Mouse (Mus musculus) midbrain, embryonic 11.5 days (tissue): ENCODE data around the gene Olfr1416. TPM values are rescaled to one million over a fixed set of nuclear protein-coding genes. Genes with fewer than 3 reads are reported as not detected.
A peak's percentile ranks its signal among the peaks of the same experiment; 100 is the strongest.

Source experiments
- ATAC-seq: fragments of 200-750 bp; cut with Nextera tagmentation; 2 replicates; pipeline ENCODE4 v1.8.0; 2017; ENCODE audit warnings: moderate TSS enrichment, moderate library complexity; ENCODE audit not compliant: low FRiP score
- DNase-seq: peaks from one replicate; pipeline ENCODE4 v3.0.0; 2015; ENCODE audit warnings: low spot score; ENCODE audit errors: missing footprints
- H3K27ac ChIP-seq: fragments of 300-500 bp; sonication (generic); 2 replicates; pipeline ENCODE4 v1.5.1; 2014; ENCODE audit warnings: low read depth, low read length
- H3K27me3 ChIP-seq: fragments of 300-500 bp; sonication (generic); 2 replicates; pipeline ENCODE4 v1.6.1; 2014; ENCODE audit warnings: mild to moderate bottlenecking, low read length, moderate library complexity, mixed read lengths; ENCODE audit not compliant: control insufficient read depth, insufficient read depth
- H3K36me3 ChIP-seq: fragments of 300-500 bp; sonication (generic); 2 replicates; pipeline ENCODE4 v1.6.1; 2014; ENCODE audit warnings: mild to moderate bottlenecking, low read length, moderate library complexity, mixed read lengths; ENCODE audit not compliant: control insufficient read depth, insufficient read depth
- H3K4me1 ChIP-seq: fragments of 300-500 bp; sonication (generic); 2 replicates; pipeline ENCODE4 v1.6.1; 2014; ENCODE audit warnings: low read length; ENCODE audit not compliant: control insufficient read depth, insufficient read depth
- H3K4me2 ChIP-seq: fragments of 300-500 bp; sonication (generic); 2 replicates; pipeline ENCODE4 v1.6.1; 2014; ENCODE audit warnings: mild to moderate bottlenecking, moderate library complexity
- H3K4me3 ChIP-seq: fragments of 300-500 bp; sonication (generic); 2 replicates; pipeline ENCODE4 v1.5.1; 2014; ENCODE audit warnings: low read depth, low read length
- H3K9ac ChIP-seq: fragments of 300-500 bp; sonication (generic); 2 replicates; pipeline ENCODE4 v1.6.1; 2014; ENCODE audit warnings: low read length
- H3K9me3 ChIP-seq: fragments of 300-500 bp; sonication (generic); 2 replicates; pipeline ENCODE4 v1.6.1; 2016; ENCODE audit warnings: low read length; ENCODE audit not compliant: control insufficient read depth
- WGBS: fragments of 180-500 bp; shearing (Covaris S2); extraction: QIAGEN DNeasy Blood & Tissue Kit; methylation state at CpG from one replicate; pipeline ENCODE4 v1.1.7; 2014; 5-methylcytosine and 5-hydroxymethylcytosine counted together
- polyA plus RNA-seq: library from polyadenylated mRNA; unstranded; fragments of >200 nt; fragmentation: Nextera tagmentation; extraction: Ambion mirVana; gene quantifications from 2 replicates; pipeline ENCODE4 v1.2.1, GENCODE M21; 2014

Olfr1416 gene
- polyA plus RNA-seq, 1 experiment from 2014 or later, result not detected

GRCm38 (mm10) chr1:92473165-92474041, 11.5 kb downstream of the Olfr1416 start, which contains the start of gene Ndufa10:
Gene Ndufa10, minus strand, starts transcription at chr1:92473860.
- H3K4me2 ChIP-seq, result peak within 1 kb of the TSS; percentile 81
- no peak within 1 kb of the TSS for H3K27ac ChIP-seq
- under 1% methylated on average over 67 of the region's 67 CpGs for WGBS
- ATAC-seq (peak; percentile 94), DNase-seq (peak; percentile 100)
- peaks cover 7% of the 10 kb centered on the region; the same call in 1 of the 2 replicates for H3K4me1 ChIP-seq
- H3K36me3 ChIP-seq, result peaks cover 2% of the 10 kb centered on the region; the same call in 1 of the 2 replicates
- H3K9me3 ChIP-seq, result no peaks in the 10 kb centered on the region
- peak within 1 kb of the TSS; percentile 94 for H3K9ac ChIP-seq
- no peaks in the 10 kb centered on the region for H3K27me3 ChIP-seq
- H3K4me3 ChIP-seq, result peak within 1 kb of the TSS; percentile 94

GRCm38 (mm10) chr1:92468891-92469290, 16.0 kb downstream of the Olfr1416 start:
- Histone ChIP-seq H3K36me3 (peaks cover 8% of the 10 kb centered on the region; the same call in 1 of the 2 replicates), H3K9me3 (no peaks in the 10 kb centered on the region), H3K4me2 (no peak overlapping the region), H3K4me1 (peaks cover 4% of the 10 kb centered on the region; the same call in 1 of the 2 replicates), H3K4me3 (no peak overlapping the region), H3K27me3 (no peaks in the 10 kb centered on the region), H3K9ac (no peak overlapping the region), H3K27ac (no peak overlapping the region)
- WGBS, result 84% methylated on average over 4 of the region's 4 CpGs
- DNase-seq (no peak), ATAC-seq (no peak)

DNA sequence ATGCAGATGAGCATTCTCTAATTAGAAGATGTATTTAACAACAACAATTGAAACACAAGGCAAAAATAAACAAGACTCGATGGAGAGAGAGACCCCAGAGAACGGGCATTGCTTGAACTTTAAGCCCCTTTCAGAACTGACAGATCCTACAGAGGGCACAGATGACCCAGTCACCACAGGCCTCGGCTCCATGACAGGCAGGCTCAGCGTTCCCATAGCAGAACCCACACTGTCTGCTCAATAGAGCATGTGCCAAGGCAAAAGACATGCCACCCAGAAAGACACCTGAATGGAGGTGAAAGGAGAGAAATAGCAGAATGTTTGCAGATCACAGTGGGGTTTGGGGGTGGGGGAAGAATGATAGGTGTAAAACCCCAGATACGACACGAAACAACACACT, 26.5 kb downstream of the Olfr1416 start:
- 94% methylated on average over 6 of the region's 6 CpGs for WGBS
- Histone ChIP-seq H3K4me1 (no peaks in the 10 kb centered on the region), H3K27ac (no peak overlapping the region), H3K9me3 (no peaks in the 10 kb centered on the region), H3K36me3 (peaks cover 10% of the 10 kb centered on the region), H3K4me3 (no peak overlapping the region), H3K9ac (no peak overlapping the region), H3K27me3 (no peaks in the 10 kb centered on the region), H3K4me2 (no peak overlapping the region)
- no peak for ATAC-seq
- DNase-seq, result no peak

DNA sequence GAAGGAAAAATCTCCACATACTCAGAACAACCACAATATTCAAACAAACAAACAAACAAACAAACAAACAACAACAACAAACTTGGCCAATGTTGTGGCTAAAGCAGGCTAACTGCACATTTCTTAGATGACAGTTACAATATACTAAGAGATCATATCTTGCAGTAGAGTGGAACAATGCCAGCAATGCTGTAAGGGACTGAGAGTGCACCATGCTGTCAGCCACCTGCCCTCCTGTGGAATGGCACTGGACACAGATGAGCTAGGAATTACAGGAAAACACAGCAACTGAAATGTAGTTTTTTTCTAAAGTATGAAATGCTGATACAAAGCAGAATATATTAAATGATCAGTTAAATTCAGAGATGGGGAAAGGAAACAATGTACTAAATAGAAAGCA, 27.2 kb downstream of the Olfr1416 start:
- peaks cover 10% of the 10 kb centered on the region for H3K36me3 ChIP-seq
- no peaks in the 10 kb centered on the region for H3K27me3 ChIP-seq
- no peak for ATAC-seq
- H3K4me2 ChIP-seq, result no peak overlapping the region
- H3K27ac ChIP-seq, result no peak overlapping the region
- no peak overlapping the region for H3K4me3 ChIP-seq
- H3K9me3 ChIP-seq, result no peaks in the 10 kb centered on the region
- no peak for DNase-seq
- H3K9ac ChIP-seq, result no peak overlapping the region
- H3K4me1 ChIP-seq, result no peaks in the 10 kb centered on the region

- no peaks in the 10 kb centered on the region for H3K27me3 ChIP-seq
- DNase-seq, result peak; percentile 92
- peaks cover 20% of the 10 kb centered on the region for H3K36me3 ChIP-seq
- no peak for ATAC-seq
- no peak overlapping the region for H3K4me3 ChIP-seq
- no peak overlapping the region for H3K9ac ChIP-seq
- H3K4me2 ChIP-seq, result no peak overlapping the region
- no peak overlapping the region for H3K27ac ChIP-seq
- no peaks in the 10 kb centered on the region for H3K4me1 ChIP-seq
- WGBS, result 78% methylated on average over 8 of the region's 8 CpGs
- no peaks in the 10 kb centered on the region for H3K9me3 ChIP-seq
These were observed 31.0 kb downstream of the Olfr1416 start for GRCm38 (mm10) chr1:92453751-92454445.

DNA sequence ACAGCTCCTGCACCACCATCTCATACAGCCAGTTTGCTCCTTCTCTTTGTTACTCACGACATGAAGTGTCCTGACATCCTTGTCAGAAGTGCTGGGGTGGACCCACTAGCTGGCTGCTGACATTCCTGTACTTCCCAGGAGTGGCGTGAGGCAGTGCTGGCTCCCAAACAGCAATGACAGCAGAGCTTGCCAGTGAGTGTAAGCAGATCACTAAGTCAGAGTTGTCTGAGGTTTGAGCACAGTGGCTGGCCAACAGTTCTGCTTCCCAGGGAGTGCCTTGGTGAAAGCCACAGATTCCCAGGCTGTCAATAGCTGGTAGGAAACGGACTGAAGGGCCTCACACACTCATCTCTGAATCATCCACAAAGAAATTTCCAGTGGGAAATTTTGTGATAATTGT, 36.6 kb downstream of the Olfr1416 start:
- no peak for ATAC-seq
- H3K9ac ChIP-seq, result no peak overlapping the region
- H3K9me3 ChIP-seq, result no peaks in the 10 kb centered on the region
- H3K4me2 ChIP-seq, result no peak overlapping the region
- no peak for DNase-seq
- no peak overlapping the region for H3K4me3 ChIP-seq
- H3K27ac ChIP-seq, result no peak overlapping the region
- peaks cover 26% of the 10 kb centered on the region for H3K36me3 ChIP-seq
- no peaks in the 10 kb centered on the region for H3K27me3 ChIP-seq
- 79% methylated on average over 3 of the region's 3 CpGs for WGBS
- H3K4me1 ChIP-seq, result no peaks in the 10 kb centered on the region

DNA sequence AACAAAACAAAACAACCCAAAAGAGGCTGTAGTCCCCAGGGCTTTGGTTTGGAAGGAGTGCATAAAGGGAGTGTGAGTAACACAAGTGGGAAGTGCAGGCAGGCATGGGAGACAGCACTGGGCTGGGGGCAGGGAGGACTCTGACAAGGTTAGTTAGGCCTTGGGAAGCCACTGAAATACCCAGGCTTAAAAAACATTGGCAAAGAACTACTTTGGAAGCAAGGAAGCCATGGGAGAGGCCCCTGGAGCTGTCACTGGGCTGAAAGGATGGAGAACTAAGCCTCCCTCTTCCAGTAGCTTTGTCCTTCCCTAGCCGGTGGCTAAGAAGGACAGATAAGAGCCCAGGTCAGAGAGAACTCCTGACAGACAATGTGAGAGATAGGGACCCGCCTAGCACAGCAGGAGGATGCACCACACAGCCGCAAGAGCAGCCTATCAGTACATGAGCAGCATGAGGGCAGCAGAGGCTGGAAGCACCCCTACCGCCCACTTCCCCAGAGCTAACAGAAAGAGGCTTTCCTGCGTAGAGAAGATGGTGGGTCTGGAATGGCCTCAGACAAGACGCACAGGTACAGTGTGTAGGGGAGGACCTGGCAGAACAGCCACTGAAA, 43.4 kb downstream of the Olfr1416 start:
- Histone ChIP-seq H3K27me3 (no peaks in the 10 kb centered on the region), H3K9me3 (no peaks in the 10 kb centered on the region), H3K4me1 (no peaks in the 10 kb centered on the region), H3K9ac (no peak overlapping the region), H3K4me2 (no peak overlapping the region), H3K4me3 (no peak overlapping the region), H3K36me3 (peaks cover 7% of the 10 kb centered on the region; the same call in 1 of the 2 replicates), H3K27ac (no peak overlapping the region)
- no peak for DNase-seq
- 65% methylated on average over 6 of the region's 6 CpGs for WGBS
- ATAC-seq, result no peak

GRCm38 (mm10) chr1:92440066-92440750, 44.7 kb downstream of the Olfr1416 start:
- no peak for ATAC-seq
- H3K36me3 ChIP-seq, result 0 out of 2 replicates have a peak, but pooled peaks cover 5% of the 10 kb centered on the region
- WGBS, result 90% methylated on average over 9 of the region's 9 CpGs

More at GRCm38 (mm10) chr1:92440066-92440750, 44.7 kb downstream of the Olfr1416 start:
- DNase-seq, result no peak
- H3K4me1 ChIP-seq, result no peaks in the 10 kb centered on the region
- H3K27me3 ChIP-seq, result no peaks in the 10 kb centered on the region
- no peak overlapping the region for H3K4me2 ChIP-seq
- no peaks in the 10 kb centered on the region for H3K9me3 ChIP-seq
- H3K4me3 ChIP-seq, result no peak overlapping the region
- no peak overlapping the region for H3K27ac ChIP-seq
- H3K9ac ChIP-seq, result no peak overlapping the region
